Comparison of ENCODE assay signal across 29 mouse cellular contexts in the genomic region with DNA sequence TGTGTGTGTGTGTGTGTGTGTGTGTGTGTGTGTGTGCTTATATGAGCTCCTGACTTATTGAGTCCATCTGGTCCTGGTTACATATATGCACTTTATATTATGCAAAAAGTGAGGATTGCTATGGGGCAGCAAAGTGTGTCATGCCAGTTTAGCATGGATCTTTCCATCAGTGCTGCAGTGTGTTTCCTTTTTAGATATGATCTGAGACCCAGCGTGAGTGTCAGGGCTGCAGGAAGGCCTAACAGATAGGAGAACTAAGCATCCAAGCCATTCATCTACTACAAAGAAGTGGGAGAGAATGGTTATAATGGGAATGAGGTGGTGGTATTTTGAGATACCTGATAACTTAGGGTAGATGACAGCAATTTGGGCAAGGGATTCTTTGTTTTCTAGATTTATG. TPM values are rescaled to one million over a fixed set of nuclear protein-coding genes. Genes with fewer than 3 reads are reported as not detected.
A peak's percentile ranks its signal among the peaks of the same experiment; 100 is the strongest.
DNase-seq lines count a peak whose midpoint lies in the region; ATAC-seq and TF ChIP-seq lines count a peak whose summit lies in the region.
"Had no signal": no experiment of that assay in that cellular context is flagged by ENCODE, and none has a peak within 500 bp of the region (broad histone marks: within the 10 kb centered on the region; RNA-seq: fewer than 3 reads in every experiment).

No protein-coding gene starts in this region.

- H3K4me1 ChIP-seq in kidney, adult 2 months (ENCODE audit: control insufficient read depth, insufficient read depth, low read length), result peaks cover 10% of the 10 kb centered on the region
- peaks cover 43% of the 10 kb centered on the region for H3K4me1 ChIP-seq in G1E (ENCODE audit: insufficient read depth, low read depth, low read length)
- H3K4me1 ChIP-seq: forebrain, embryonic 13.5 days; forebrain, embryonic 15.5 days had no signal

- TF ChIP-seq CTCF in kidney, adult 2 months (conservative IDR thresholded peaks at IDR 0.05; ENCODE audit: insufficient read depth, insufficient read length, low read depth, low read length), result no peak
- TF ChIP-seq CTCF in G1E (IDR thresholded peaks at IDR 0.05; ENCODE audit: low read depth, low read length), result no peak

- no peaks in the 10 kb centered on the region for H3K9me3 ChIP-seq in G1E (replicated peaks)
- H3K9me3 ChIP-seq: embryonic facial prominence, embryonic 10.5 days; embryonic facial prominence, embryonic 12.5 days; forebrain, embryonic 13.5 days; forebrain, embryonic 15.5 days had no signal

- H3K4me3 ChIP-seq in kidney, adult 2 months (ENCODE audit: insufficient read depth, low read depth, low read length), result 0 out of 2 replicates have a peak overlapping the region, but pooled peaks have one; percentile 5
- no peak overlapping the region for H3K4me3 ChIP-seq in G1E (ENCODE audit: low read depth, low read length)
- H3K4me3 ChIP-seq: embryonic facial prominence, embryonic 10.5 days; embryonic facial prominence, embryonic 12.5 days; forebrain, embryonic 13.5 days; forebrain, embryonic 15.5 days had no signal

- H3K27me3 ChIP-seq in kidney, adult 2 months (replicated peaks; ENCODE audit: control insufficient read depth, insufficient read depth, low read length), result no peaks in the 10 kb centered on the region
- no peaks in the 10 kb centered on the region for H3K27me3 ChIP-seq in G1E (ENCODE audit: insufficient read depth, low read length)
- H3K27me3 ChIP-seq: CH12.LX; embryonic facial prominence, embryonic 12.5 days; forebrain, embryonic 13.5 days; forebrain, embryonic 15.5 days; Patski had no signal

- ATAC-seq in G1E (ENCODE audit: extremely low read depth, insufficient number of reproducible peaks, low FRiP score, poor library complexity, severe bottlenecking), result peak; percentile 32
- ATAC-seq in common myeloid progenitor, adult 5-6 weeks (replicated peaks; ENCODE audit: low read depth, poor library complexity, severe bottlenecking), result peak; percentile 45
- no peak for ATAC-seq in cerebellum, adult (ENCODE audit: insufficient number of reproducible peaks, low FRiP score, low TSS enrichment)
- ATAC-seq: activated CD4-positive, CD25-positive, alpha-beta regulatory T cell, adult 4 months; CD4-positive, CD25-positive, alpha-beta regulatory T cell, adult 4 months; forebrain, embryonic 13.5 days; forebrain, embryonic 15.5 days; forebrain, postnatal 0 days; Patski had no signal

- TF ChIP-seq POLR2A in kidney, adult 2 months (IDR thresholded peaks at IDR 0.05; ENCODE audit: low read depth, low read length), result no peak

- H3K36me3 ChIP-seq in kidney, adult 2 months (ENCODE audit: control insufficient read depth, insufficient read depth, low read length), result peaks cover 10% of the 10 kb centered on the region
- H3K36me3 ChIP-seq in G1E (replicated peaks), result no peaks in the 10 kb centered on the region
- H3K36me3 ChIP-seq: embryonic facial prominence, embryonic 10.5 days; embryonic facial prominence, embryonic 12.5 days; forebrain, embryonic 15.5 days had no signal

- DNase-seq in kidney, adult 2 months, result no peak
- no peak for DNase-seq in kidney, postnatal 25 days
- DNase-seq in G1E (ENCODE audit: low spot score) (no peak), liver (no peak)
- DNase-seq: adrenal gland, adult 8-10 months; adrenal gland, postnatal 14 days; adrenal gland, postnatal 36 days; B cell, adult 2 months; cerebellum, adult 11 months; cerebellum, adult 18-20 months; cerebellum, adult 8-10 months; cerebellum, adult 9-11 months; cerebellum, postnatal 14 days; cerebellum, postnatal 36 days; forebrain, postnatal 0 days had no signal

- 60% methylated on average over 1 of the region's 1 CpGs for WGBS in kidney, adult 2 months

- H3K27ac ChIP-seq in kidney, adult 2 months (ENCODE audit: insufficient read depth, low read depth, low read length), result peak overlapping the region; percentile 45; the same call in 1 of the 2 replicates
- H3K27ac ChIP-seq: embryonic facial prominence, embryonic 10.5 days; embryonic facial prominence, embryonic 12.5 days; forebrain, embryonic 13.5 days; forebrain, embryonic 15.5 days had no signal

RNA-seq across cellular contexts. Expression of a gene that starts 4.6 kb away (rescaled TPM):
- polyA plus RNA-seq in kidney, adult 2 months (2012; rRNA removed), result 193 and 201 TPM in 2 replicates
- total RNA-seq in G1E (2014; fragmentation: Nextera tagmentation), result 2.5 and 6.2 TPM in 2 replicates
- 2.5 and 2.6 TPM in 2 replicates for total RNA-seq in G1E (2017)
- 0.07 TPM in 1 of 2 replicates, not detected in the other for polyA plus RNA-seq in G1E (2012)
- total RNA-seq in common myeloid progenitor, adult 5-6 weeks (2017), result 0.78 TPM in 1 of 2 replicates, not detected in the other
- polyA plus RNA-seq: activated CD4-positive, CD25-positive, alpha-beta regulatory T cell, adult 4 months; CD4-positive, CD25-positive, alpha-beta regulatory T cell, adult 4 months had no signal

RNA-seq across cellular contexts. Expression of a gene that starts 29.1 kb away (rescaled TPM):
- not detected in 2 replicates for polyA plus RNA-seq in kidney, adult 2 months (2012; rRNA removed)
- total RNA-seq in G1E (2014; fragmentation: Nextera tagmentation) (not detected in 2 replicates), G1E (2017) (0.22 TPM in 1 of 2 replicates, not detected in the other)
- polyA plus RNA-seq in G1E (2012), result not detected in 2 replicates
- total RNA-seq in common myeloid progenitor, adult 5-6 weeks (2017), result not detected in 2 replicates
- total RNA-seq: adrenal gland, adult 18-20 months; adrenal gland, adult 8-10 months; adrenal gland, postnatal 14 days; adrenal gland, postnatal 36 days; CH12.LX; forebrain, postnatal 0 days had no signal
- polyA plus RNA-seq: activated CD4-positive, CD25-positive, alpha-beta regulatory T cell, adult 4 months; CD4-positive, CD25-positive, alpha-beta regulatory T cell, adult 4 months; cortical plate, adult 2 months; embryonic facial prominence, embryonic 10.5 days; embryonic facial prominence, embryonic 12.5 days; embryonic facial prominence, embryonic 14.5 days; forebrain, embryonic 11.5 days; forebrain, embryonic 13.5 days; forebrain, embryonic 15.5 days; forebrain, postnatal 0 days; Patski had no signal

RNA-seq across cellular contexts. Expression of a gene that starts 30.5 kb away (rescaled TPM):
- polyA plus RNA-seq in kidney, adult 2 months (2012; rRNA removed), result 21.7 and 26.1 TPM in 2 replicates
- total RNA-seq in G1E (2014; fragmentation: Nextera tagmentation) (76.7 and 80.3 TPM in 2 replicates), G1E (2017) (146 and 180 TPM in 2 replicates)
- 124 and 157 TPM in 2 replicates for polyA plus RNA-seq in G1E (2012)
- 35.0 and 68.7 TPM in 2 replicates for total RNA-seq in common myeloid progenitor, adult 5-6 weeks (2017)
